Mouse (Mus musculus) heart, adult 2 months (tissue): Measurements from ENCODE around the gene Atg16l1. TPM values are rescaled to one million over a fixed set of nuclear protein-coding genes. Genes with fewer than 3 reads are reported as not detected.
"Not testable (repeated sequence)": the region's sequence is repeated elsewhere in the genome, so short reads cannot be mapped to it uniquely, and the experiment has no call there.

Source experiments
- DNase-seq, 2 experiments: peaks; one replicate each; pipeline ENCODE4 v3.0.0; 2021
- H3K27ac ChIP-seq: fragments of 200-600 bp; 2 replicates; pipeline ENCODE4 v1.8.1; 2022
- H3K27me3 ChIP-seq: fragments of 200-500 bp; 2 replicates; pipeline ENCODE4 v1.6.1; 2012; ENCODE audit warnings: mild to moderate bottlenecking, low read length, inconsistent platforms, mixed read lengths; ENCODE audit not compliant: control insufficient read depth, insufficient read depth
- H3K36me3 ChIP-seq: fragments of 200-500 bp; 2 replicates; pipeline ENCODE4 v1.6.1; 2012; ENCODE audit warnings: low read length, inconsistent platforms; ENCODE audit not compliant: control insufficient read depth, insufficient read depth
- H3K4me1 ChIP-seq: fragments of 200-500 bp; 2 replicates; pipeline ENCODE4 v1.6.1; 2011; ENCODE audit warnings: low read length; ENCODE audit not compliant: control insufficient read depth, insufficient read depth
- H3K4me3 ChIP-seq: fragments of 200-600 bp; 2 replicates; pipeline ENCODE4 v1.8.1; 2022
- H3K79me2 ChIP-seq: fragments of 200-500 bp; replicated peaks from 2 replicates; pipeline ENCODE4 v1.6.1; 2012; ENCODE audit warnings: mild to moderate bottlenecking, inconsistent platforms, low read length, moderate library complexity, mixed read lengths; ENCODE audit not compliant: control insufficient read depth, insufficient read depth
- H3K9ac ChIP-seq: fragments of 200-500 bp; 2 replicates; pipeline ENCODE4 v1.6.1; 2012; ENCODE audit warnings: low read depth, mild to moderate bottlenecking, control low read depth, inconsistent platforms, low read length, mixed read lengths
- CTCF ChIP-seq: fragments of 200-600 bp; IDR thresholded peaks from 2 replicates; pipeline ENCODE4 v1.8.1; 2022; ENCODE audit warnings: antibody characterized with exemption, mild to moderate bottlenecking, moderate library complexity
- EP300 ChIP-seq: fragments of 200-500 bp; IDR thresholded peaks from 2 replicates; pipeline ENCODE4 v1.6.1; 2011; ENCODE audit warnings: low read depth, low read length, control low read depth; ENCODE audit not compliant: insufficient read depth
- POLR2A ChIP-seq: fragments of 200-500 bp; IDR thresholded peaks from 2 replicates; pipeline ENCODE4 v1.6.1; 2011; ENCODE audit warnings: mild to moderate bottlenecking, low read depth, low read length, control low read depth; ENCODE audit not compliant: insufficient read depth
- WGBS: fragments of 180-500 bp; shearing (Covaris S2); methylation state at CpG from one replicate; pipeline ENCODE4 v1.1.7; 2018; 5-methylcytosine and 5-hydroxymethylcytosine counted together
- intact Hi-C: fragments of 180-260 bp; cut with DNase I; formaldehyde crosslinking; loops from one replicate; pipeline ENCODE4 v1.15.1; 2025
- polyA plus RNA-seq: library from polyadenylated mRNA; depleted of rRNA; stranded (reverse); fragments of >200 nt; gene quantifications from 2 replicates; pipeline ENCODE4 v1.2.3, GENCODE M21; 2012
- total RNA-seq, 2 experiments: library from RNA; stranded (reverse); gene quantifications; 2 replicates each; pipeline ENCODE4 v1.2.3; 2021

Gene Atg16l1
- total and polyA plus RNA-seq, 3 experiments, result 24.6 to 29.9 (median 29.4) TPM

GRCm38 (mm10) chr1:87826474-87826873, 70.8 kb downstream of the Atg16l1 start:
- H3K36me3 ChIP-seq, result no peaks in the 10 kb centered on the region
- peak overlapping the region; percentile 66 for H3K27ac ChIP-seq
- no peaks in the 10 kb centered on the region for H3K27me3 ChIP-seq
- WGBS, result 27% methylated on average over 2 of the region's 2 CpGs
- H3K4me1 ChIP-seq, result peaks cover 12% of the 10 kb centered on the region
- H3K4me3 ChIP-seq, result no peak overlapping the region
- TF ChIP-seq CTCF, result no peak
- intact Hi-C loops, result loop anchor here (2.0 kb wide), 1 partner anchor 96 kb away; no protein-coding TSS in a partner anchor
- no peak overlapping the region for H3K9ac ChIP-seq
- no peaks in the 10 kb centered on the region for H3K79me2 ChIP-seq
- DNase-seq, result no peak

- Histone ChIP-seq H3K4me1 (peaks cover 12% of the 10 kb centered on the region), H3K27ac (peak overlapping the region; percentile 69)
- not testable (repeated sequence) for H3K36me3 ChIP-seq, H3K79me2 ChIP-seq, H3K9ac ChIP-seq, DNase-seq, H3K4me3 ChIP-seq, H3K27me3 ChIP-seq
- 0 out of 2 replicates have a peak, but pooled peaks have one; percentile 4 for TF ChIP-seq CTCF
- intact Hi-C loops, result loop anchor here (2.0 kb wide), 1 partner anchor 95 kb away; no protein-coding TSS in a partner anchor
- 69% methylated on average over 1 of the region's 1 CpGs for WGBS
Observed at GRCm38 (mm10) chr1:87827476-87827875, 71.8 kb downstream of the Atg16l1 start.

DNA sequence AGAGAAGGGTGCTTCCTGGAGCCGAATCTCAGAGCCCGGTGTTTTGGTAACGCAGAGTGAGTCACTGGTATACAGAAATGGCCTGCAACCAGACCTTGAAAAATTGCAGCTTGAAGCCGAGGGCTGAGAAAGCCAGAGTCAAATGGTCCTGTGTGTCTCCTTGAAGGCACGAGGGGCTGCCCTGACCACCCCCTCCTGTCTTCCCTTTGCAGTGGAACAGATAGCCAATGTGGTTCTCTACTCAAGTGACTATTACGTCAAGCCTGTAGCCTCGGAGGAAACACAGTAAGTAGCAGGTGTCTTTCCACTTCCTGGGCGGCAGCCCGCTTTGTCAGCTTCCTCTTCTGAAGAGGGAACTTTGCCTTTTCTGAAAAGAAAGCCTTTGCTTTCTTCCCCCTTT, 72.5 kb downstream of the Atg16l1 start:
- intact Hi-C loops, result no loop called here
- TF ChIP-seq POLR2A (no peak), CTCF (no peak), EP300 (peak; percentile 68; the same call in 1 of the 2 replicates)
- Histone ChIP-seq H3K4me1 (peaks cover 12% of the 10 kb centered on the region), H3K4me3 (no peak overlapping the region), H3K27me3 (no peaks in the 10 kb centered on the region), H3K36me3 (no peaks in the 10 kb centered on the region), H3K27ac (peak overlapping the region; percentile 69), H3K79me2 (no peaks in the 10 kb centered on the region), H3K9ac (no peak overlapping the region)
- 39% methylated on average over 9 of the region's 9 CpGs for WGBS
- peak; percentile 49 to 78 for DNase-seq

DNA sequence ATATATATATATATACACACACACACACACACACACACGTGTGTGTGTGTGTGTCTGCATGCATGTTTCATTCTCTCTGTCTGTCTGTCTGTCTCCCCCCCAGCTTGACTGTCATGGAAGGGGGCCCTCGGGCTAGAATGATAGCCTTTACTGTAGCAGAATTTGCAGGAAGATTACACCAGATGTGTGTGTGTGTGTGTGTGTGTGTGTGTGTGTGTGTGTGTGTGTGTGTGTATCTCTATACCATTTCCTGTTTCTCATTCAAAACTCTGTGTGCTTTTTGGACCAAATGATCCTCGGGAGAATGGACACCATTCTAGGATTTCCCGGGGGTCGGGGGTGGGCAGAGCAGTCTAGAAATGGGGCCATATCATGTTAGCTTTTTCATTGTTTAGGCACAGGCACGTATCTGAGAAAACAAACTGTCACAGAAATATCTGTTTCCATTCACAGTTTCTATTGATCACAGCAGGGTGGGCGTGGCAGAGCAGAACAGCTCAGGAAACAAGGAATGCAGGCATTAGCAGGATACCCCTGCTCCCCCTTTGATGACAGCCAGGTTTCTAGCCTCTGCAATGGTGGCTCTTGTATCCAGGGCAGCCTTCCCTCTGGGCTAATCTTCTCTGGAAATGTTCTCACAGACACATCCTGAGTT, 73.4 kb downstream of the Atg16l1 start:
- Histone ChIP-seq H3K27me3 (no peaks in the 10 kb centered on the region), H3K9ac (no peak overlapping the region), H3K27ac (peak overlapping the region; percentile 69), H3K79me2 (no peaks in the 10 kb centered on the region), H3K36me3 (no peaks in the 10 kb centered on the region), H3K4me1 (peaks cover 12% of the 10 kb centered on the region), H3K4me3 (no peak overlapping the region)
- no peak for DNase-seq
- TF ChIP-seq POLR2A, result no peak
- TF ChIP-seq CTCF, result no peak
- no peak for TF ChIP-seq EP300
- intact Hi-C loops, result no loop called here
- 44% methylated on average over 7 of the region's 7 CpGs for WGBS

GRCm38 (mm10) chr1:87829621-87830211, 74.0 kb downstream of the Atg16l1 start:
- Histone ChIP-seq H3K27me3 (no peaks in the 10 kb centered on the region), H3K4me3 (no peak overlapping the region), H3K4me1 (peaks cover 12% of the 10 kb centered on the region), H3K36me3 (no peaks in the 10 kb centered on the region), H3K9ac (no peak overlapping the region), H3K79me2 (no peaks in the 10 kb centered on the region), H3K27ac (peak overlapping the region; percentile 69)
- intact Hi-C loops, result loop anchor here (2.0 kb wide), 1 partner anchor 17 kb away; no protein-coding TSS in a partner anchor
- DNase-seq, result peak in 1 of 2 experiments; percentile 62
- TF ChIP-seq CTCF (no peak), POLR2A (no peak), EP300 (no peak)
- WGBS, result 28% methylated on average over 6 of the region's 6 CpGs

DNA sequence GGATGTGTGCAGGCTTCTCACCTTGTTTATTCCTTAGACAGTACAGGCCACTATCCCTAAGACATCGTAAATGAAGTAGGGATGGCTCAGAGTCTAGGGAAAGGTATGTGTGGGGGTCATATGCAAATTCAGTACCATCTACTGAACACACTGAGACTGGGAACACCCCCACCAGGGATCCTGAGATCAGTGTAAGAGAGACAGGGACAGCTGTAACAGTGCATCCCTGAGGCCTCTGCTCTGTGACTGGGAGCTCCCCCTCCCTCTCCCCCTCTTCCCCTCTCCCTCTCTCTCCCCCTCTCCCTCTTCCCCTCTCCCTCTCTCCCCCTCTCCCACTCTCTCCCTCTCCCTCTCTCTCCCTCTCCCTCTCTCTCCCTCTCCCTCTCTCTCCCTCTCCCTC, 80.8 kb downstream of the Atg16l1 start:
- Histone ChIP-seq H3K4me3 (no peak overlapping the region), H3K27ac (no peak overlapping the region), H3K36me3 (no peaks in the 10 kb centered on the region), H3K79me2 (no peaks in the 10 kb centered on the region), H3K27me3 (no peaks in the 10 kb centered on the region), H3K9ac (no peak overlapping the region), H3K4me1 (no peaks in the 10 kb centered on the region)
- TF ChIP-seq POLR2A, result no peak
- DNase-seq, result no peak
- intact Hi-C loops, result no loop called here
- WGBS, result 87% methylated on average over 1 of the region's 1 CpGs
